Mouse (Mus musculus) gastrocnemius, postnatal 10 days (tissue): ENCODE measurements around the gene Car6. TPM values are rescaled to one million over a fixed set of nuclear protein-coding genes. Genes with fewer than 3 reads are reported as not detected.
A peak's percentile ranks its signal among the peaks of the same experiment; 100 is the strongest.

Source experiments
- DNase-seq: peaks from one replicate; pipeline ENCODE4 v3.0.0; 2021; ENCODE audit warnings: mixed read lengths
- total RNA-seq, 2 experiments: library from RNA; stranded (reverse); gene quantifications; 2 replicates each; pipeline ENCODE4 v1.2.3; 2021

The Car6 gene
- total RNA-seq, 2 experiments from 2014 or later = not detected

GRCm38 (mm10) chr4:150188236-150188635, 12.9 kb downstream of the Car6 start:
- DNase-seq = no peak

GRCm38 (mm10) chr4:150181304-150181703, 19.8 kb downstream of the Car6 start:
- no peak for DNase-seq

- no peak for DNase-seq
These were observed 23.0 kb downstream of the Car6 start for GRCm38 (mm10) chr4:150178131-150178530.

GRCm38 (mm10) chr4:150177122-150177521, 24.0 kb downstream of the Car6 start:
- no peak for DNase-seq

GRCm38 (mm10) chr4:150176535-150176934, 24.6 kb downstream of the Car6 start:
- peak; percentile 48 for DNase-seq

DNA sequence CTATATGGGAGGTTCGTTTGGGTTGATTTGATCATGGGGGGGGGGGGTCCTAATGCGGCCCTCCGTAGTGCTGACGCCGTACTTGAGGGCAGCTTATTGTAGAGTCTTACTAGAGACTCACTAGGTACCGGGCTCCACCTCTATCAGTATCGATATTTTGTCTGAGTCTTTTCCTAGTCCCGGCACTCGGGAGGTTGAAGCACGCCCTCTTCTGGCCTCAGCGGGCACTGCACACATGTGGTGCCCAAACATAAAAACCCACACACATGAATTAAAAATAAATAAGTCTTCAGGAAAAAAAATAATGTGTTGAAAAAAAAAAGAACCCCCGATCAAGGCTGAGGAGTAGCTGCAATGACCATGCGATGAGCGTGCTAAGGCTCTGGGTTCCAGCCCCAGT, 27.1 kb downstream of the Car6 start:
- DNase-seq = no peak

DNA sequence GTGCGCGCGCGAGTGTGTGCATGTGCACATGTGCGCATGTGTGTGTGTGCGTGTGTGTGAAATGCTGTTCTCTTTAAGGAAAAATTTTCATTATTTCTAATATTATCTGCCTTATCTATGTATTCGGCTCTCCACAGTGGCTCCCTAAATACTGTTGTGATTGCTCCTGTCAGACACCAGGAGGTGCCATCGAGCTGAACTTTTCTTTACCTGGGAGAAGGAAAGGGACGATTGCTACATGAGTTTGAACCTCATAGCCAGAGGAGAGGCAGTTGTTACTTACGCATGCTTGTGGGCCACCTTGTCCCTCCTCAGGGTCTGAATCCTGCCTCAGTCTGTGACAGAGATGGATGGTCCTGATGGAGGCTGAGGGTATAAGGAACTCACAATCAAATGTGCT, 27.9 kb downstream of the Car6 start:
- peak; percentile 34 for DNase-seq

DNA sequence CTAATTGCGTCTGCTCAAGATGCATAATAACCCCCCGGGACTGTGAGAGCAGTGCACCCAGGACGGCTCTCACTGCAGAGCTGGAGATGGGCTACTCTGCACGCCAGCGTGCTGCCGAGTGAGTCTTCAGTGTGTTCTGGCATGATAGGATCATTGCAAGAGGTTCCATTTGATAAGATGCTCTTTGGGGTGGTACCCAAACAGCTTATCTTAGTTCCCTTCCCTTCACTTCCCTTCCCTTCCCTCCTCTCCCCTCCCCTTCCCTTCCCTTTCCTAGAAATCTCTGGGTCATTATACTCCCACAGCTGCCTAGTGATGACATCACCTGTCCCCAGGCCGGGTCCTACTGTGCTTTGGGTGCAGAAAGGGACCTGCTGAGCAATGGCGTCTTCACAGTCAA, 29.0 kb downstream of the Car6 start:
- no peak for DNase-seq

GRCm38 (mm10) chr4:150168406-150168805, 32.7 kb downstream of the Car6 start:
- no peak for DNase-seq

DNA sequence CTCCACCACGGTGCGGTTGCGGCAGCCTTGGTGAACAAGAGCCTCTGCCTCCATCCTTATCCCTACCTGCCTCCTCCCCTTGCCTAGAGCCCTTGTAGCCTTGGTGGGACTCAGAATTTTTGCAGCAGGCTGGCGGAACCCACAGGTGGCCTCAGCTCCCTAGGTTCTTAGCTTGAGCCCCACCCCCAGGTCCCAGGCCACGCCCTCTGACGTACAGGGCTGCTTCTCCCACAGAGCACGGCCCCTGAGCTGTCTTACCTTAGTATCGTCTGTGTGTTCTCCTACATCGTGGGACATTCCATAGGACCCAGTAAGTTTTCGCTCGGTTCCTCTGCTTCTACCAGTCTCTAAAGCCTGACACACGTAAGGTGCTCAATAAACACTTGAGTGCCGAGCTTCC, 36.3 kb downstream of the Car6 start:
- DNase-seq = no peak

DNA sequence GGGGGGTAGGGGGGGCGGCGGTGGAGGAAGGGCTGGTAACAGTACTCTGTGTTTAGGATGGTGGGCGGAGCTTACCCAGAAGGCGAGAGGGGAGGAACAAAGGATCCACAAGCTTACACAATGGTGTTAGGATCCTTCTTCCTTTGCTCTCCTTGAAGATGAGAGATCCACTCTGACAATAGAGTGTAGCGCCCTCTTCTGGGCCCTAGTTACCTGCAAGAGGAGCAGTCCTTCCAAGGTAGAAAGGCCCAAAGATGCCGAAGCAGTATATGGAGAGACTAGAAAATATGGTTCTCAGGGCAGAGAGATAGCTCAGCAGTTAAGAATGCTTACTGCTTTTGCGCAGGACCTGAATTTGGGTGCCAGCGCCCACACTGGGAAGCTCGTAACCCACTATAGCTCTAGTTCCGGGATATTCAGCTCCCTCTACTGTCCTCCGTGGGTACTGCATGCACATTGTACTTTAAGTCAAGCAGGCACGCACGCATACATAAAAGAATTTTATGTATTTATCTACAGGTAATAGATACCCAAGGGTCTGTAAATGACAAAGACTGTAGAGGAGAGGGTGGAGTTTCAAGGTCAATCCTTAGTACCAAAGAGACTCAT, 38.5 kb downstream of the Car6 start:
- no peak for DNase-seq

DNA sequence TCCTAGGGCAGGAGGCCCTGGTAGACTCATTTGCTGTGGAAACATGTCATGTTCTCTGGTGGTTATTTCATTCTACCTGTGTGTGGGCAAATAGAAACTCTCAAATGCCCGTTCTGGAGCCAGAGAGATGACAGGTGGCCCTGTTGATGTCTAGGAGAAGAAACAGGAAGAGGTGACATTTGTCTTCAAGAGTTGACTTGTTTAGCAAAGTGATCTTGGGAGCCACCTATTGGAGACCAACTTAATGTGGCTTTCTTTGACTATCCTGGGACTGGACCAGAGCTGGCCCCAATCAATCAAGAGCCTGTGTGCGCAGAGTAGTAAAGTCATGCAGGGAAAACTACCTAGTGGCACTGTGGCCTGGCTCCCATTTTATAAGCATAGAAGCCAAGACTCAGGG, 41.7 kb downstream of the Car6 start:
- DNase-seq = no peak

- DNase-seq = no peak
These were observed 43.7 kb downstream of the Car6 start for GRCm38 (mm10) chr4:150157348-150157882.

- no peak for DNase-seq
These were observed 45.4 kb downstream of the Car6 start for GRCm38 (mm10) chr4:150155731-150156130.

DNA sequence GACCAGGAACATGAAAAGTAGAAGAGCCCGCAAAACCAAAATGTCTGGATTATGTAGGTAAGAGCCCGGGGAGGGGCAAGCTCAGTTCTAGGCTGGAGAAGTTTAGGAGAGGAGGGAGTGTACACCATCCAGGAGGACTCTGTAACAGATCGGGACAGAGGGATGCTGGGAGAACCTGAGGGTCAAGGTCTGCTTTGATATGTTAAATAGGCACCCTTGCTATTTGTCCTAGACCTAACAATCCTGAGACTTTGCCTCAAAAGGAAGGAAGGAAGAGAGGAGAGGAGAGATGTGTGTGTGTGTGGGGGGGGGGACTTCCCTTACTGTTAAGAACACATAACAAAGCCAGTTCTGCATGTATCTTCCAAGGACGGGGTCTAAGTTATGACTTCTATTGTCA, 45.8 kb downstream of the Car6 start:
- DNase-seq = no peak

- DNase-seq = no peak
These were observed 48.6 kb downstream of the Car6 start for GRCm38 (mm10) chr4:150152483-150152882.

- no peak for DNase-seq
These were observed 50.1 kb downstream of the Car6 start for GRCm38 (mm10) chr4:150151045-150151444.

- no peak for DNase-seq
These were observed 54.8 kb downstream of the Car6 start for GRCm38 (mm10) chr4:150146286-150146685.

GRCm38 (mm10) chr4:150144242-150144641, 56.9 kb downstream of the Car6 start:
- no peak for DNase-seq

GRCm38 (mm10) chr4:150140346-150140745, 60.8 kb downstream of the Car6 start:
- DNase-seq = no peak

- no peak for DNase-seq
These were observed 62.0 kb downstream of the Car6 start for GRCm38 (mm10) chr4:150139090-150139489.

DNA sequence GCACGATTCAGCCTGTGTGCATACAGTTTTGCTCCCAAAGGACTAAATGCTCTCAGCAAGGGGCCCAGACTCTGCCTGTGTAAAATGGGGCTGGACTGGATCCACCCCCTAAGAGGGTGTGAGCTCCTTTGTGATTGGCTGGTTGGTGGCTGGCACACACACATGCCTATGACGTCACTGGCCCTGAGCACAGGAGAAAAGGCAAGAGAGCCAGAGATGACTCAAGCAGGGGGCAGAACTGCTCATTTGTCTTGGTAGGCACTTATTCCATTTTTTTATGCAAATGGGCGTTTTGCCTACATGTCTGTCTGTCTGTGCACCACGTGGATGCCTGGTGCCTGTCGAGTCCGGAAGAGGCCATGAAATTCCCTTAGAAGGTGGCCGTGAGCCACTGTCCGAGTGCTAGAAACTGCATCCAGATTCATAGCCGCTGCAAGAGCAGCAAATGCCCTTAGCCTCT, 63.0 kb downstream of the Car6 start:
- peak; percentile 41 for DNase-seq

- DNase-seq = no peak
These were observed 63.6 kb downstream of the Car6 start for GRCm38 (mm10) chr4:150137368-150138083.
